Mouse (Mus musculus) liver, embryonic 14.5 days (tissue): ENCODE measurements at regions not wholly inside any gene's neighbourhood (a gene's known extent, or its start where the extent isn't known, plus 50 kb on each side); places are given as distances from the start of the nearest gene placed in this dataset.

Experiments
- CTCF ChIP-seq: IDR thresholded peaks from 2 replicates; pipeline ENCODE4 v1.5.1; 2016; ENCODE audit warnings: antibody characterized with exemption, low read depth, control low read depth
- EP300 ChIP-seq: IDR thresholded peaks from 2 replicates; pipeline ENCODE4 v1.6.1; 2016; ENCODE audit warnings: antibody characterized with exemption, low read depth

GRCm38 (mm10) chr2:10784266-10784665 lies 387.6 kb upstream of the Prkcq start:
- TF ChIP-seq CTCF (no peak), EP300 (no peak)
